Mouse (Mus musculus) hindbrain, embryonic 14.5 days (tissue): ENCODE data around the gene Nt5dc3. TPM values are rescaled to one million over a fixed set of nuclear protein-coding genes. Genes with fewer than 3 reads are reported as not detected.

Experiments used
- ATAC-seq: fragments of 200-750 bp; cut with Nextera tagmentation; 2 replicates; pipeline ENCODE4 v1.8.0; 2017; ENCODE audit warnings: moderate number of reproducible peaks, mild to moderate bottlenecking, moderate TSS enrichment, moderate library complexity; ENCODE audit not compliant: low FRiP score
- DNase-seq: peaks from one replicate; pipeline ENCODE4 v3.0.0-alpha.2; 2015; ENCODE audit warnings: low spot score
- H3K27ac ChIP-seq: fragments of 300-500 bp; sonication (generic); 2 replicates; pipeline ENCODE4 v1.5.1; 2014; ENCODE audit warnings: mild to moderate bottlenecking, moderate library complexity
- H3K27me3 ChIP-seq: fragments of 300-500 bp; sonication (generic); 2 replicates; pipeline ENCODE4 v1.6.1; 2014; ENCODE audit warnings: mild to moderate bottlenecking, low read length, mixed read lengths; ENCODE audit not compliant: control insufficient read depth, insufficient read depth
- H3K36me3 ChIP-seq: fragments of 300-500 bp; sonication (generic); replicated peaks from 2 replicates; pipeline ENCODE4 v1.6.1; 2014; ENCODE audit not compliant: control insufficient read depth, insufficient read depth
- H3K4me1 ChIP-seq: fragments of 300-500 bp; sonication (generic); replicated peaks from 2 replicates; pipeline ENCODE4 v1.6.1; 2014; ENCODE audit warnings: antibody characterized with exemption, low read length, mixed read lengths; ENCODE audit not compliant: control insufficient read depth, insufficient read depth
- H3K4me2 ChIP-seq: fragments of 300-500 bp; sonication (generic); replicated peaks from 2 replicates; pipeline ENCODE4 v1.6.1; 2014; ENCODE audit warnings: mild to moderate bottlenecking, moderate library complexity
- H3K4me3 ChIP-seq: fragments of 300-500 bp; sonication (generic); replicated peaks from 2 replicates; pipeline ENCODE4 v1.5.1; 2014; ENCODE audit warnings: mild to moderate bottlenecking, low read length
- H3K9ac ChIP-seq: fragments of 300-500 bp; sonication (generic); 2 replicates; pipeline ENCODE4 v1.6.1; 2014
- H3K9me3 ChIP-seq: fragments of 300-500 bp; sonication (generic); 2 replicates; pipeline ENCODE4 v1.6.1; 2016; ENCODE audit warnings: low read length; ENCODE audit not compliant: control insufficient read depth
- whole genome bisulfite sequencing: fragments of 180-500 bp; shearing (Covaris S2); extraction: QIAGEN DNeasy Blood & Tissue Kit; methylation state at CpG from one replicate; pipeline ENCODE4 v1.1.7; 2014; 5-methylcytosine and 5-hydroxymethylcytosine counted together
- polyA plus RNA-seq: library from polyadenylated mRNA; unstranded; fragments of >200 nt; fragmentation: Nextera tagmentation; extraction: Ambion mirVana; gene quantifications from 2 replicates; pipeline ENCODE4 v1.2.1, GENCODE M21; 2014

Nt5dc3 gene
- polyA plus RNA-seq, 1 experiment from 2014 or later: 17.3 TPM

- H3K27me3 ChIP-seq: no peaks in the 10 kb centered on the region
- H3K36me3 ChIP-seq: no peaks in the 10 kb centered on the region
- no peak overlapping the region for H3K4me3 ChIP-seq
- no peak for DNase-seq
- H3K9me3 ChIP-seq: no peaks in the 10 kb centered on the region
- ATAC-seq: no peak
- WGBS: 77% methylated on average over 2 of the region's 2 CpGs
- peaks cover 14% of the 10 kb centered on the region for H3K4me1 ChIP-seq
- H3K27ac ChIP-seq: no peak overlapping the region
- H3K9ac ChIP-seq: no peak overlapping the region
- H3K4me2 ChIP-seq: no peak overlapping the region
Measured at GRCm38 (mm10) chr10:86785396-86785795, 6.6 kb downstream of the Nt5dc3 start.

- Histone ChIP-seq H3K27me3 (no peaks in the 10 kb centered on the region), H3K4me3 (no peak overlapping the region), H3K9me3 (no peaks in the 10 kb centered on the region), H3K36me3 (no peaks in the 10 kb centered on the region), H3K4me1 (peaks cover 7% of the 10 kb centered on the region; the same call in 1 of the 2 replicates), H3K9ac (no peak overlapping the region), H3K4me2 (no peak overlapping the region), H3K27ac (no peak overlapping the region)
- 97% methylated on average over 5 of the region's 5 CpGs for WGBS
- no peak for ATAC-seq
- no peak for DNase-seq
Measured at GRCm38 (mm10) chr10:86786083-86786482, 7.3 kb downstream of the Nt5dc3 start.

GRCm38 (mm10) chr10:86788193-86788592 lies 9.4 kb downstream of the Nt5dc3 start:
- H3K27ac ChIP-seq: no peak overlapping the region
- DNase-seq (no peak), ATAC-seq (no peak)
- H3K36me3 ChIP-seq: no peaks in the 10 kb centered on the region
- no peak overlapping the region for H3K4me2 ChIP-seq
- no peaks in the 10 kb centered on the region for H3K9me3 ChIP-seq
- H3K4me3 ChIP-seq: no peak overlapping the region
- H3K9ac ChIP-seq: no peak overlapping the region
- H3K27me3 ChIP-seq: no peaks in the 10 kb centered on the region
- 48% methylated on average over 5 of the region's 5 CpGs for WGBS
- H3K4me1 ChIP-seq: no peaks in the 10 kb centered on the region

- ATAC-seq (no peak), DNase-seq (no peak)
- Histone ChIP-seq H3K4me2 (no peak overlapping the region), H3K36me3 (no peaks in the 10 kb centered on the region), H3K4me1 (no peaks in the 10 kb centered on the region), H3K4me3 (no peak overlapping the region), H3K9me3 (no peaks in the 10 kb centered on the region), H3K27me3 (no peaks in the 10 kb centered on the region), H3K9ac (no peak overlapping the region), H3K27ac (no peak overlapping the region)
- 67% methylated on average over 7 of the region's 7 CpGs for WGBS
Measured at GRCm38 (mm10) chr10:86789146-86789672, 10.4 kb downstream of the Nt5dc3 start.

- Histone ChIP-seq H3K27me3 (no peaks in the 10 kb centered on the region), H3K4me2 (no peak overlapping the region), H3K9me3 (no peaks in the 10 kb centered on the region), H3K36me3 (no peaks in the 10 kb centered on the region), H3K4me1 (no peaks in the 10 kb centered on the region), H3K9ac (no peak overlapping the region), H3K4me3 (no peak overlapping the region), H3K27ac (no peak overlapping the region)
- 83% methylated on average over 7 of the region's 7 CpGs for WGBS
- DNase-seq (no peak), ATAC-seq (no peak)
Measured at GRCm38 (mm10) chr10:86791507-86792184, 12.8 kb downstream of the Nt5dc3 start.

GRCm38 (mm10) chr10:86793509-86793951 lies 14.7 kb downstream of the Nt5dc3 start:
- 53% methylated on average over 2 of the region's 2 CpGs for WGBS
- no peak for ATAC-seq

GRCm38 (mm10) chr10:86794196-86794595 lies 15.4 kb downstream of the Nt5dc3 start:
- H3K27ac ChIP-seq: no peak overlapping the region
- H3K36me3 ChIP-seq: no peaks in the 10 kb centered on the region
- 91% methylated on average over 4 of the region's 4 CpGs for whole genome bisulfite sequencing
- H3K9me3 ChIP-seq: no peaks in the 10 kb centered on the region
- peak; percentile 12 for DNase-seq
- no peak for ATAC-seq
- no peaks in the 10 kb centered on the region for H3K27me3 ChIP-seq
- H3K4me2 ChIP-seq: no peak overlapping the region
- H3K4me3 ChIP-seq: no peak overlapping the region
- H3K9ac ChIP-seq: no peak overlapping the region
- no peaks in the 10 kb centered on the region for H3K4me1 ChIP-seq

More at GRCm38 (mm10) chr10:86793509-86793951, 14.7 kb downstream of the Nt5dc3 start:
- H3K4me1 ChIP-seq: no peaks in the 10 kb centered on the region
- no peak overlapping the region for H3K27ac ChIP-seq
- no peaks in the 10 kb centered on the region for H3K36me3 ChIP-seq
- H3K4me3 ChIP-seq: no peak overlapping the region
- H3K27me3 ChIP-seq: no peaks in the 10 kb centered on the region
- DNase-seq: no peak
- no peak overlapping the region for H3K4me2 ChIP-seq
- H3K9ac ChIP-seq: no peak overlapping the region
- H3K9me3 ChIP-seq: no peaks in the 10 kb centered on the region

- Histone ChIP-seq H3K4me2 (no peak overlapping the region), H3K27ac (no peak overlapping the region), H3K27me3 (no peaks in the 10 kb centered on the region), H3K9me3 (no peaks in the 10 kb centered on the region), H3K9ac (no peak overlapping the region), H3K36me3 (no peaks in the 10 kb centered on the region), H3K4me3 (no peak overlapping the region), H3K4me1 (no peaks in the 10 kb centered on the region)
- no peak for DNase-seq
- ATAC-seq: no peak
- 87% methylated on average over 9 of the region's 9 CpGs for WGBS
Measured at GRCm38 (mm10) chr10:86794794-86795535, 16.2 kb downstream of the Nt5dc3 start.

- Histone ChIP-seq H3K36me3 (no peaks in the 10 kb centered on the region), H3K4me2 (no peak overlapping the region), H3K9me3 (no peaks in the 10 kb centered on the region), H3K4me3 (no peak overlapping the region), H3K4me1 (no peaks in the 10 kb centered on the region), H3K27me3 (no peaks in the 10 kb centered on the region), H3K27ac (no peak overlapping the region), H3K9ac (no peak overlapping the region)
- 97% methylated on average over 5 of the region's 5 CpGs for whole genome bisulfite sequencing
- ATAC-seq (peak; percentile 40; the same call in 1 of the 2 replicates), DNase-seq (no peak)
Measured at GRCm38 (mm10) chr10:86796073-86796741, 17.4 kb downstream of the Nt5dc3 start.
